Mouse (Mus musculus): ENCODE measurements at regions not wholly inside any gene's neighbourhood (a gene's known extent, or its start where the extent isn't known, plus 50 kb on each side); places are given as distances from the start of the nearest gene placed in this dataset.

DNA sequence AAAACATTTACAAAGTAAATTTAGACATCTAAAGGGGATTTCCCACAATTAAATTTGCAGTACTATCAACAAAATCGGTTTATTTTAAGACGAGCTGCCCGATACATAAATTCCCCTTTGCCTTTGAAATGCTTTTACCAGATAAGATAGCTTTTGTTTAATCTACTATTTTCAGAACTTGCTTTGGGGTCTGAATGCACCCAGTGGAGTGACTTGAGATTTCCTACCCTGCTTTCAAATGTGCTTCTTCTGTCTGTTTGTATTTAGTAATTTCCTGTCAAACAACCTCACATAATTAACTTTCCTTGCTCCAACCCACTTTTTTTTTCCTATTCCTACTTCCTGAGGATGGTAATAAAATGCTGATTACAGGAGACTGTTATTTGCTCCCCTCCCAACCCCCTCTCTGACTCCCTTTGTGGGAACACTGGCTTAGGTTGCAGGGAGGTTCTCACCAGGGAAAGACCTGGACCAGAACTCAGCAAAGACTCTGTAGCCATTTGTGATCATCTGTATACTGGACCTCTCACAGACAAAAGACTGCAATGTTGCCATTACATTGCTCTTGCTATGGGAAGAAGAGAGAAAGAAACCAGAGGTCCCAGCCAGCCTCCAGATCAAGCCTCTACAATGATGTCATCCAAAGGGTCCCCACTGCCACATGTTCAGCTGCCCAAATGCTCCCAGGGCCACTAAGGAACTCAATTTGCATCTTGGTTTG, 318.1 kb downstream of the Sox4 start:
- DNase-seq (ENCODE audit: low spot score), result peak; percentile 9

DNA sequence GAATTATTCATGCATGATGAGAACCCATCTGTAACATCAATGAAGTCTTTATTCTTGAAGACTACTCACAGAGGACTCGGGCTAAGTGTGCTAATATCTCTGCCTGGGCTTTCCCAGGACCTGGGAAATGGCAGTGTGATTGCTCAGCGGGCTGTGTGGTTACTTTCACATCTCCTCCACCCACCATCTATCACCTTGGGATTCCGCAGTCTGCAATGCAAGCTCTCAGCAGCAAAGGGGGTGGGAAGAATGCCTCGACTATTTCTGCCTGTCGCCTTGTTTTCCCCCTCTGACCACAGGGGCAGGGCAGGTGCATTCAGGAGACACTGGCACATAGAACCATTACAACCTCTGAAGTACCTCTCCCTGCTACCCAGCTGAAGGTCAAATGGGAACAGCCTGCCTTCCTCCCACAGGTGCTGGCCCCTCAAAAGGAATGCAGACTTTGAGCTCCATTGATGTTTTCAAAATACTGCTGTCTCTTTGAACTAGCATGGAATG, 319.9 kb downstream of the Sox4 start:
- DNase-seq (ENCODE audit: low spot score), result no peak

DNA sequence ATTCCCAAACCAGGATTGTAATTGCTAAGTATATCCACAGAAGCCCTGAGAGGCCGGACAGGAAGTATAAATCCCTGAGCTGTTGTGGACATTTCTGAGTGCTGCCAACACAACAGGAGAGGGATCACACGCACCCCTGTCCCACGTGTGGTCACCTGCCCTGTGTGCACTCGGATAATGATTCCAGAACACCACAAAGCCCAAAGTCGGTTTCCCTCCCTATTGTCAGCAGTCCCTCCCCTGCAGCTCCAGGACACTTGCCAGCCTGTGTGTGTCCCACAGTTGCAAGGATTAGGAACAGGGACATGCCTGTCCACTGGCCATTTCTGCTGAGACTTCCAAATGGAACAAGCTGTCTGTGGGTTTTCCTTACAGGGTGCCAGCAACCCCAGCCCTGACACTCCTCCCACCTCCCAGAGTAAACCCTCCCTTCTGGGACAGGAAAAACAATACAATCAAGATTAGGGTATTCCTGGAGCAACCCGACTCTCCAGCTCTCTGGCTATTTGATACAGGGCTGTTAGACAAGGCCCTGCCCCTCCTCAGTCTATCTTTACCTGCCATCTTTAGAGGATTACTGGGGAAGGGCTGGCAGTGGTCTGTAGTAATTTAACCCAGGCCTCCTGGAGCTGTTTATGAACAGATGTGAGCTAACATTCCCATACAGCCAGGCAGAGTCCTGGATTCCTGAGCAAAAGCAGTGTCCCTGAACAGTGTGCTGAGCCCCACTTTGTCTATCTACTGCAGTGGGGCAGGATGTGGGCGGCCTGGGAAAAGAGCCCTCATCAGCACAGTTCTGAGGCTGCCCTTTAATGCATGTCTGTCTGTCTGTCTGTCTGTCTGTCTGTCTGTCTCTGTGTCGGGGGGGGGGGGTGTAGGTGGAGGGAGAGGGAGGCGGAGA, 323.8 kb downstream of the Sox4 start:
- DNase-seq (ENCODE audit: low spot score), result peak; percentile 52

DNA sequence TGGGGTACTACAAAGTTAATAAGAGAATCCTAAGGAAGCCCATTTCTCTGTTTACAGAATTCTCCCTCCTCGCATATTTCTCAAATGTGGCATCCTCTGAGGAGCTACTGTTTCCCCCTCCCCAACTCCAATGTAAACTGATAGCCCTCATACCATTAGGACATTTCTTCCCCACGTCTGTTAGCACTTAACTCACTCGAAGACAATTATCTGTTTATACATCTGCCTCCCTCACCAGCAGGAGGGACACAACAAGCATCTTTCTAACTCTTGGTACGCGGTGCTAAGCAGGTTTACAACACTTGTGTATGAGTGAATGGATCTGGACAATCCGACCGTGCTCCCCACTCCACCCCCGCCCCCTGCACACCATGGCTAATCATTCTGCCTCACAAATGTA, 324.8 kb downstream of the Sox4 start:
- peak; percentile 11 for DNase-seq (ENCODE audit: low spot score)

DNA sequence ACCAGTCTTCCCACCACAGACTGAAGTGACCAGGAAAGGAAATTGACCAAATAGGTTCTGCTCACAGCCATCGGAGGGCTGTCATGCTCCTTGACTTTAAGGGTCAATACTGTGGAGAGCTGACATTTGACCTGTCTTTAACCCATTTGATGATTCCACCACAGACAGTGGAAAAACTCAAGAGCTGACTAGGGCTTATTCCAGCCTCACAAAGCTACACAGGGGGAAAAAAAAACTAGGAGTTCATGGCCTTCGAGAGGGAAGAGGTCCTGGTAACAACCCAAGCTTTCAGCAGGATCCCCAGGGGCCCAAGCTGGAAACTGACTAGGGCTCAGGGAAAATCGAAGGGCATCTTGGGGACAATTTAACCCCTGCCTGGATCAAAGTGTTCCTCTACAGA, 334.6 kb downstream of the Sox4 start:
- DNase-seq (ENCODE audit: low spot score), result no peak

DNA sequence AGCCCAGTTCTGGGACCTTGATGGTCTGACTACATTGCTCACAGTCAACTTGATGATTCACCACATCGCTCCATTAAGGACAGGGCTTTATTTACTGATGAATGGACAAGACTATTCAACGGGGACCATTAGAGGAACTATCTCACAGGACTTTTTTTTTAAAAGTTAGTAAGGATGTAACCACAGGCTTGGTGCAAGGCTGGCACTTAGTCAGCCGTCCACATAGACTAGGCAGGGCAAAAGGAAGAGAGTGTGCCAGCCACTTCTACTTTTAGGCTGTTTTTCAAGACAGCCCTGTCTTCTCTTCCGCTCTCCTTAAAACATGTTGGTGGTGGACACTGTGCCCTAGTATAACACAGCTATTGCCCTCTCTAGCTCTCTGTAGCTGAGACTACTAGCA, 336.0 kb downstream of the Sox4 start:
- DNase-seq (ENCODE audit: low spot score), result no peak

DNA sequence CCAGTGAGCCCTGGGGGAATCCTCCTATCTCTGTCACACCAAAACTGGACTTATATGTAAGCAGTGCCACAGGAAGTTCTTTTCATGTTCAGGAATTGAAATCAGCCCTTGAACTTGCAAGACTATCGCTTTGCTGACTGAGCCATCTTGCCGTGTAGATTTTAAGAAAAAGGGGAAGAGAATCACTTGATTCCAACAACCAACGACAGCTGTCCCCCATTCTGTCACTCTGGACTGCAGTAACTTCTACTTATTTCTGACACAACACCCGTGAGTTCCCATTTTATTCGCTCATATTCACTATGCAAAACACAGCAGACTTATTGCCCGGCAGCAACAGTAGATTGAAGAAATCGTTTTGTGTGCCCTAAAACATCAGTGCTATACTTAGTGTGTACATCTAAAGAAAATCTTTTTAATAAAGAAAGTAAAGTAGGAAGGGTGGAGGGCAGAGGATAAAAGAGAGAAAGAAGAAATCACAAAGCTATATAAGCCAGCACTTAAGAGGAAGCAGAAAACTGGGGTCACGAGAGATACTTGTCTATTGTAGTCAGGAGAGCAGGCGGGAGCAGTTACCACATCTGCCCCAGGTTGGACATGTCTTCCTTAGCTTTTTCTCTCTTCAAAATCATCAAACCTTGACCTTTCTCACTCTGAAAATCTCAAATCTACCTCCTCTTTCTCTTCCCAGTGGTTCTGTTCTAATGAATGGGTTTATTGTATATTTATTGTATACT, 336.7 kb downstream of the Sox4 start:
- no peak for DNase-seq (ENCODE audit: low spot score)

DNA sequence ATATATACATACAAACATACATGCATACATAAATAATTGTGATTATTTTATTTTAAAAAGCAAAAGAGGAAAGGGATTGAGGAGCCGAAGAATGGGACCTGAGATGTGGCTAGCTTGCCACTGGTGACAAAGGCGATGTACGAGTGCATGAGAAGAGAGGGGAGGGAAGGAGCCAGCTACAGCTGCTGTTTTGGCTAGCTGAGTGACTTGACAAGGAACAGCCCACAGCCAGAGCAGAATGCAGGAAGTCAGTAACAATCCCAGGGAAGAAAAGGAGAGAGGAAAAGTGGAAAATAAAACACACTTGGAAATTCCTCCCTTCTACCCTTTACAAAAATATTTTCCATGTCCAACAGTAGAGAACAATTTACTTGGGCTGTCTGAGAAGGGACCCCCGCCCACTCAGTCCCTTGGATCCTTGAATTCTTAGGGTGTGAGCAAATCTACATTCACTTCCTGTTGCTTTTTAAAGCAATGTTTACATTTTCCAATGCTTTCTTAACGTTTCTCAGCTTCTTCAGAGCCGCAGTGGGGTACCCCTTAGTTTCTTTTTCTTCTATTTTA, 345.9 kb downstream of the Sox4 start:
- no peak for DNase-seq (ENCODE audit: low spot score)

DNA sequence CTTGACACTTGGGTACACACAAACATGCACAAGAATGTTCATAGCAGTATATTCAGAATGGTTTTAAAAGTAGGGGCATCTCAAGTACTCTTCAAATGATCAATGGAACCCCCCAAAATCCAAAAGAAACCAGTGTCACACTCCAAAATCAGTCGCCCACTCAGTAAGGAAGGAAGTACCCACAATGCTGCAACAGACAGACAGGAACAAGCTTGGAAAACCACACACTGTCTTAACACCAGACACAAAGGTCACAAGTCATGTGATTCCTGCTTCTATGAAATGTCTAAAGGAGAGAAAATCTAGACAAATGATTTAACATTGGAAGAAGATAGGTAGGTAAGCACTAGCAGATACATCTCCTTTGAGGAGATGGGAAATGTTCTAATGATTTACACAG, 346.9 kb downstream of the Sox4 start:
- DNase-seq (ENCODE audit: low spot score), result no peak

DNA sequence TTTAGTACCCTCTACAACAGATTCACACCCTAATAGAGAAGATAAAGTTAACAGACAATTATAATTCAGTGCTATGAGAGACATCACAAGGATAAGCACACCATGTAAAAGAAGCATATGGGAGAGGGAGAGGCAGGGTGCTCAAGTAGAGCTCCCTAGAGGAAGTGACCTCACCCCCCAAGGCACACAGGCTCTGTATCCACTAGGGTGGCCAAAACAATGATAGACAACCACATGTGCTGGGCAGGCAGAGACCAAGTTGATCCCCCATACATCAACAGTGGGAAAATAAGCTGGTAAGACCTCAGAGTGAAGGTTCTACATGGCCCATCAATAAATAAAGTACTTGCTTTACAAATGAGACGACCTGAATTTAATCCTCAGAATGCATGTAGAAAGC, 347.7 kb downstream of the Sox4 start:
- DNase-seq (ENCODE audit: low spot score), result no peak

DNA sequence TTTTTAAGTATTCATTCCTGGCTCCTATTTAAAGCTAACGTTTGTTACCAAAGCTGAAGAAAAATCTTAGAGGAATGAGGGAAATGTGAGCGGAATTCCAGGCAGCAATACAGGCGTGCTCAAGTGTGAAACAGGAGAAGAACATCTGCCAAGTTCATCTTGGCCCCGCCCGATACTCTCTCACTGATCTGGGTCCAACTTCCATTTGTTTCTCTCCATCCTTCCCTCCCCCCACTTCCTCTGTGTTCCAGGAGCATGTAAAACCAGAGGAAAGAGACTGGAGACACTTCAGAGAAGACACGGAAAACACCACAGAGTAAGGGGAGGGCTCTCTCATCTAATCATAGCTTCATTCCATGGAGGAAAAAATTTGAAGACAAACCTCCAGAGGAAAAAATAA, 346.7 kb downstream of the Gm11361 start:
- no peak for DNase-seq (ENCODE audit: low spot score)

DNA sequence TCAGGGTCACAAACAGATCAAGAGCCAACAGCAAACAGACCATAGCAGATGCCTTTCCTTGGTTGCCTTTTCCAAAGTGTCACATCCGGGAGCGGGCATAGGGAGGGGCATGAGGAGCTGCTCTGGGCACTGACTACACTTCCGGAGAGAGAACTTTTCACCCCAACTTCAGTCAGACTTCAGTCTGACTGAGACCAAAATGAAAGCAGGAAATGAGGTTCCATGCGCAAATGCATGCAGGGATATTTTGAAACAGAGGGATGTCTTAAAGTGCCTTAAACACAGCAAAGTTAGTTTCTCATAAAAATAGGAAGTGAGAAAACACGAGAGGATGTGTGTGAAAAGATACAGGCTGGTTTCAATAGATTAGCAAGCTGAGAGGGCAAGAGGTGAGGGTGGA, 343.5 kb downstream of the Gm11361 start:
- no peak for DNase-seq (ENCODE audit: low spot score)

DNA sequence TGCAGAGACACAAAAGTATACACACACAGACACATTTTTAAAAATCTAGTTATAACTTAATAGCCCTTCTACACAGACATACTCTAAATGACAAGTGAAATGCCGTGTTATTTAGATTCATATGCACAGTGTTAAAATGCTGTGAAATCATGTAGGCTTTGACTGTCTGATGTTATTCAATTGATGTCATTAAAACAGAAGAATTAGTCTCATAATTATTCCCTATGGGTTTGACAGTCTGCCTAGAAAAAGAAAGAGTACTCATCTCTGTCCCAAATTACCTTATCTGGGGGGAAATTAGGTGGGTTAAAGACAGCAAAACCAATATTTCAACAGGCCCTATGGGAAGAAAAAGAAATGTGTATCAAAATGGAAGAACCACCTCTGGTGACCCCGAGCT, 339.0 kb downstream of the Gm11361 start:
- DNase-seq (ENCODE audit: low spot score), result no peak

DNA sequence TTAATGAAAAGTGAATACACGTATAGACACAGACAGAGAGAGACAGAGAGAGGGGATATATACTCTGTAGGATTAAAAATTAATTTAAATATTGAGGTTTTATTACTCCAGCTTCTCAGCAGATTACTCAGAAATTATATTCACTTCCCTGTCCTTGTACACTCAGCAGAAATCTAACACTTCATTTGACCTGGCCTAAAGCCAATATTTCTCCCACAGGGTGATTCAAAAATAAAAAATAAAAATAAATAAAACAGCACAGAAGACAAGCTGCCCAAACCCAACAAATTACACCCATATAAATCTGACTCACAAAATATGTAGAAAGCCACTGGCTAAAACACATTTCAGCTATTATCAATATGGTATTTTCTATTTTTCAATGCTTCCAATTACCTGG, 334.8 kb downstream of the Gm11361 start:
- no peak for DNase-seq (ENCODE audit: low spot score)

DNA sequence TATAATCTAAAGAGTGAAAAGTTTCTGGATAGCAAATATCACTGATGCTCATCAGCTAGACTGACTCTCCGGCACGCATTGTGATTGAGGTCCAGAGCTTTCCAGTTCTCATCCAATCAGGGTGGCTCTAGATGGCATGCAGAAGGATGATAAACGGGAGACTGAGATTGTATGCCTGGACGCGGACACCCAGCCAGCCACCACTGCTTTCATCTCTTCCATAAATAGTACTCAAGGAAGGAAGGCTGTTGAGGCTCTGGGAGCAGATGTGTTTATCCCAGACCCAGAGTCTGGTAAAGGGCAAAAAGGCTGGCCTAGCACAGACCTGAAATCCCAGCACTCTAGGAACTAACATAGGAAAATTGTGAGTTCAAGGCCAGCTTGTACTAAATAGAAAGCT, 330.6 kb downstream of the Gm11361 start:
- DNase-seq (ENCODE audit: low spot score), result no peak

DNA sequence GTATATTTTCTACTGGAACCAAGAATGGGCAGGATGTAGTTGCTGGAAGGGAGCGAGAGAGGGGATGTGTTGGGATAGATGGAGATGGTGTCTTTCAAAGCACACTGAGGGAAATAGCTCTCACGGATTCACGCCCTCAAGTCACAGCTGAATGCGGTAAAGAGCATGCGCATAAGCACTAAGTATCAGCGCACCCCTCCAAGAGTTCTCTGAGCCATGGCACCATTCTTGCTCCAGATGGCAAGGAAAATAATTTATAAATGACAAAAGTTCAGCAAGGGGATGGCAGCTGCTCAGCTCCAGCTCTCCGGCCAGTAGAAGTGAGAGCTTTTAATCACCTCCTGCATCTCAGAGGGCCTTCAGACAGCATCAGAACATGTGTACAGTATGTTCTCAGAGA, 329.4 kb downstream of the Gm11361 start:
- DNase-seq (ENCODE audit: low spot score), result no peak

DNA sequence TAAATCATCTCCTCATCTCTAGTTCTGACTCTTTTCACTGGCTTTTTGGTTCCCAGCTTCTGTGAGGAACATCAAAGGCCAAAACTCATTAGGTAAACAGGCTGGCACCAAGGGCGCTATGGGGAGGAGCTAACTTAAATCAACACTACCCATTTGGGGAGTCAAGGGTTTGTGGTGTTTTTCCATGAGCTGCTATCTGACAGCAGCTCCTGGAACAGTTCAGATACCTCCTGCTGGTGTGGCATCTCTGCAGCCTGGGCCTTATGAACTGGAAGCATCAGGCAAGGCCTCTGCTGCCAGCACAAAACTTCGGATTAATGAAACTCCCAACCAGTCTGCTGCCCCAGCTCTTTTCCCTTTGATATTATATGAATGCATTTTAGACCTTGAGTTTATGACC, 328.8 kb downstream of the Gm11361 start:
- no peak for DNase-seq (ENCODE audit: low spot score)

DNA sequence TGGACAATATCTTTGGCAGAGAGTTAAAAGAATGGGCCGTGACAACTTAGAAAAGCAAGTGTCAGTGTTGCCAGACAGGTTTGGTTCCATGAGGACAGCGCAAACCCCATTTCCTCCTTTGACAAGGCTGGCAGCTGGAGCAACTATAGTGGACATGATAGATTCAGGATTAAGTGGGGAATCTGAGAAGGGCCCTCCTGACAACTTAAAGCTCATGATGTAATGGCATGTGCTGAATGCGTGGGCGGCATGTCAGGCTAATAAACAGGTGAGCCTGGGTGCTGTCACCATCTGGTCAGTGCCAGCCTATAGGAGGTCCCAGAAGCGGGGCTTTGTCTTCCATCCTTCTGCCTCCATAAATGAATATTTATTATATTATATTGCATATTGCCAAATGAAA, 326.3 kb downstream of the Gm11361 start:
- DNase-seq (ENCODE audit: low spot score), result no peak

DNA sequence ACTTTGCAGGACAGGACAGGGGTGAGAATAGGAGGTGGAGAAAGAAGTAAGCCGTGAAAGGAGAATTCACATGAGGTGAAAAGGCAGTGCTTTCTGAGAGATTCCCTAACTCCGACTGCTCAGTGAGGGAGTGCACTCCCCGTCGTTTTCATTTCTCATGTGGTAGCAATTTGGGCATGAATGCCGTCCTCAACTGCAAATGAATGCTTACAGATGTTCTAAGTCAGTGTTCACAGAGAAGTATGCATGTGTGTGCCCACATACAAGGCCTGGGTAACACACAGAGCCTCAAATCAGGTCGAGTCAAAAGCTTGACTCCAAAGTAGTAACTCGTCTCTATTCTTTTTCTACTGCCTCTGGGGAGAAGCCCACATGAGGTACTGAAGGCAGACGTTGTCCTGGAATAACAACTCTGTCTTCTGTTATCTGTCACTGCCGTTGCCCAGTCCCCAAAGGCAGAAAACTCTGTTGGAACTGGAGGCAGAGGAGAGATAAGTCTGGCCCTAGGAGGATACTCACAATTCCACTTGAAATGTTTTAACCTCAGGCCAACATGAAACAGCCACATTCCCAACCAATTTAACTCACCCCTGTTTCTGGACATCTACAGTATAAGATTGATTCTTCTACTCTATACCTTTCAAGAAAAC, 318.0 kb downstream of the Gm11361 start:
- DNase-seq (ENCODE audit: low spot score), result no peak

DNA sequence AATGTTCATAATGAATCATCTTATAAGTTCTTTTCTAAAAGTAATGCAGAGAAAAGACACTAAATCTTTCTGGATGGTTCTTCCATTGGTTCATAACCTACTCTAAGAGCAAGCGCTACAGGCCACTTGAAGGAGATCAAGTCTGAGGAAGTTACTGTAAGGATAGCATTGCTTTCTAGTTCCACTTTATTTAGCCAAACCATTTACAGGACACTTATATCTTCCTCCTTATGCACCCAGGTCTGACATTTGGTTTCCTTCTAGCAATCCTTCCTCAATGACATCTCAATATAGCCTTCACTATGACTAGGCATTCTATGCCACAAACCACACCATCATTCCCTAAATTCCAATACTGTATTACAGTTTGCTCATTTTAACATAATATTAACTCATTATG, 316.0 kb downstream of the Gm11361 start:
- no peak for DNase-seq (ENCODE audit: low spot score)

DNA sequence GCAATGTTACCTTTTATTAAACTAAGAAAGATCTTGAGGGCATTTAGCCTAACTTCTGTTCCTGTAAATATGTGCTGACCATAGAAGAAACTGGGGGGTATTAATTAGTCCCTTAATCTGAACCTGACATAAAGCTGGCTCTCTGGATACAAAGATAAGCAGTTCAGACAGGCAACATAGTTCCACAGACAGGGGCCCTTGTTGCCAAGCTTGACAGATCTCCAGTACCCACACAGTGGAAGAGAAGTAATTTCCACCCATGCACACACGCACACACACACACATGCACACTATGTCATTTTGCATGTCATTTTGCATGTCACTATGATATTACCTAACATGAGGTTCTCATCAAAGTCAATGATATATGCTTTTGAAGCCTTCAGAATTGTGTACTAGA, 315.1 kb downstream of the Gm11361 start:
- DNase-seq (ENCODE audit: low spot score), result no peak

DNA sequence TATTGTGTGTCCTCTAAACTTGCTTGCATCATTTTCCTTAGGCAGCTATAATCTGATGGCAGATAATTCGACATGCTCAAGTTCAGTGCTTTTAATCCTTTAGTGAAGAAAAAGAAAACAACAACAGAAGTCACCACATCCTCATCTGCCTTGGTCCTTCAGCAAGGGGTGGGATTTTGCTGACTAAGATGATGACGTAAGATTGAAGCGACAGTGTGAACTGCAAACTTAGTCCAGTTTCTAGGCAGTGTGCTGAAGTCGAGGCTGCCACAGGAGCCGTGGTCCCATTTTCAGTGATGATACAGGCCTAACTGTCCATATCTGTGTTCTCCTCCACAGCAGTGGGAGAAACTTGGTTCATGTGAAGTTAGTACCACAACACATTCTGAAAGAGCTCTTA, 314.4 kb downstream of the Gm11361 start:
- no peak for DNase-seq (ENCODE audit: low spot score)

Data from MN1 (cell line).